Mouse (Mus musculus): ENCODE data around the gene Mrm1.
A peak's percentile ranks its signal among the peaks of the same experiment; 100 is the strongest.
"Not testable (repeated sequence)": the region's sequence is repeated elsewhere in the genome, so short reads cannot be mapped to it uniquely, and the experiment has no call there.

The Mrm1 gene

DNA sequence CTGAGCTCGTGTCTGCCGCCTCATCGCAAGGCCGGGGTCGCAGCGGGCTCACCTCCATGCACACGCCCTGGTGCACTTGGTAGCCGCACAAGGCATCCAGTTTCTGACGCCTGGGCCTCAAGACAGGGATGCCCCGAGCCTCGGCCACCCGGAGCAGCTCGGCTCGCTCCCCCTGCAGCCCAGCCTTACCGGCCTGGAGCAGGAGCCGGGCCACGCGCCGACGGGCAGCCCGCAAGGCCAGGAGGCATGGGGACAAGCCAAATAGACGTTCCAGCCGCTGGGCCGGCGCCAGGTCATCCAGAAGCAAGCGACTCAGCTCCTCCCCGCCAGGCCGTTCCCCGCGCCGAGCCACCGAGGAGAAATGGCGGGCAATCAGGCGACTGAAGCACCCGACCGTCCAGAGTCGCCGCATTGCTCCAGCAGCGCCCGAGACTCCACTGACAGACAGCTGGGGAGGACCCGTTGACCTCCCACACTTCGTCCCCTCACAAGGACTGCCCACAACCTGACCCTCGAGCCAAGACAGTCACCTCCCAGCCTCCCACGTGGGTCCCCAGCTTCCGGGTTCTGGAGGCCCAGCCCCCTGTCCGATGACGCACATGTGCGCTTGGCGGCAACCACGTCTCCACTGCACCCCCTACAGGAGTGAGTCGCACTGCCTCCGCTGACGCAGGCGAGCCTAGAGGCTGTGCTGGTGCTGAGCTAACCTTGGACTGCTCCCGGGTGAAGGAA is at the start of gene Mrm1:
TSS of gene Mrm1 (minus strand) at position 555 of the 732 bp plus-strand sequence.
- DNase-seq, result peak; percentile 97

DNA sequence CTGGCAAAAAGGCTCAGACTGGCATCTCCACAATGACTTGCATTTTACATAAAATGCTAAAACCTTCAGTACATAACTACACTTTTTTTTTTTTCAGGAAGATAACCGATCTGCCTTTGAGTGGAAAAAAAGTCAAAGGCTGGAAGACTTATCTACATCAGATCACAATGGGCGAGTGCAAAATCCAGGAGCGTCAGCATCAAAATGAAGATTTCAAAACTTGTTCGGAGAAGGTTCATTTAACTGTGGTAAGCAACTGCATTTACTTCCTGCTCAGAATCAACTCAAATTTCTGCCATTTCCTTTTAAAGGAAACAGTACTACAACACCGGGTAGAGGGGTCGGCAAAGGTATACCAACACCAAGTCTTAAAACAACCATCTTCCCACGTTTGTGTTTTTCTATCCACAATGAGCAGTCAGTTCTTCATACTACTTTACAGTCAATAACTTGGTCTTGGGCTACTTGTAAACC is 49.5 kb upstream of the Mrm1 start:
- no peak for DNase-seq

DNA sequence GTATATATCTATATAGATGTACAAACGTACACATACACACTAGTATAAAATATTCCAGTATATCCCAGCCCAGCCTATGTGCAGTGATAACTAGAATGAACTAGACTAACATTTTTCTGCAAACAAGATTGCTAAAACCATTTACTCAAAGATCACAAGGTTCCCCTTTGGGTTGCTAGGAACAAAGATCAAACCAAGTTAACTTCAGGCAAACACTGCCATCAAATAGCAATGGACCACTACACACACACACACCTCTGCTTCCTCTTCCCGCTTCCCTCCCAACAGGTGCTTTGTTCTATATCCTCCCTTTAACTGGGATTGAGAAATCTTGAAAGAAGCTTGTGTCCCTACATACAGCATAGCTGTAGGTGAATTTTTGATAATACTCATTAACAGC is 48.3 kb upstream of the Mrm1 start:
- DNase-seq, result no peak

GRCm38 (mm10) chr11:84865268-84865667 is 46.0 kb upstream of the Mrm1 start:
- DNase-seq, result peak; percentile 40

DNA sequence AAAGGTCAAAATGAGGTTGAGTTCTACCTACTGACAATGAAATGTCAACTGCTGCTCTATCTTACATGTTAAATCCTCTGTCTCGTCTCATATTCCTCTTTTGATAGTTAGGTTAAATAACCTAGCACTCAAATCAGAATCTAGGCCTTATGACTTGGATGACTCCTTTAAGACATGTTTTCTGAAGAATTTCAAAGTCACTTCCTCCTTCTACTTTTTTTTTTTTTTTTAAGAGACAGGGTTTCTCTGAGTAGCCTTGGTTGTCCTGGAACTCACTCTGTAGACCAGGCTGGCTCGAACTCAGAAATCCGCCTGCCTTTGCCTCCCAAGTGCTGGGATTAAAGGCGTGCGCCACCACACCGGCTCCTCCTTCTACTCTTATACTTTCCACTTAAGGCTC is 36.0 kb upstream of the Mrm1 start:
- no peak for DNase-seq

DNA sequence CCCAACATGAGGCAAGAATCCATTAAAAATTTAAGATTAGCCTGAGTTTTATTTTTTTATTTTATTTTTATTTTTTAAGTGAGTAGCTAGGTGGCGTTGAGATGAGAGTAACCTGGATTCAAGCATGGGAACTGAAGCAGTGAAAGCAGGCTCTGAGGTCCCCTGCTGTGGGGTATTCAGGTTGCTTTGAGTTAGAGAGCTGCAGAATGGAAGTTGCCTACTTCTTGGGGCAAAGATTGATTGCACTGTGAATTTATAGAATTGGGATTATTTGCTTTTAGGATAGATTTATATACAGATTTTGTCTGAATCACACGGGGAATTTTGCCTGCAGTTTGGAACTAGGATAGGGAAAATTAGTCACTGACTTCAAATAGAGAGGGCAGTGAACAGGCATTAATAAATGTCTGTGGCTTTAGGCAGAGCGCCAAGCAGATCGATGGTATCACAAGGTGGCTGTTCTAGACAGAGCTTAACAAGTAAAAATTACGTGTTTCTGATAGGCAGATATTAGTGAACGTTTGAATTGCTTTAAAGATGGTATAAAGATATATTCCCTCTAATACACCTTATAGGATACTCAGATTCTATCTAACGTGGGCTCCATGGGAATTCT is 28.3 kb upstream of the Mrm1 start:
- DNase-seq, result no peak

DNA sequence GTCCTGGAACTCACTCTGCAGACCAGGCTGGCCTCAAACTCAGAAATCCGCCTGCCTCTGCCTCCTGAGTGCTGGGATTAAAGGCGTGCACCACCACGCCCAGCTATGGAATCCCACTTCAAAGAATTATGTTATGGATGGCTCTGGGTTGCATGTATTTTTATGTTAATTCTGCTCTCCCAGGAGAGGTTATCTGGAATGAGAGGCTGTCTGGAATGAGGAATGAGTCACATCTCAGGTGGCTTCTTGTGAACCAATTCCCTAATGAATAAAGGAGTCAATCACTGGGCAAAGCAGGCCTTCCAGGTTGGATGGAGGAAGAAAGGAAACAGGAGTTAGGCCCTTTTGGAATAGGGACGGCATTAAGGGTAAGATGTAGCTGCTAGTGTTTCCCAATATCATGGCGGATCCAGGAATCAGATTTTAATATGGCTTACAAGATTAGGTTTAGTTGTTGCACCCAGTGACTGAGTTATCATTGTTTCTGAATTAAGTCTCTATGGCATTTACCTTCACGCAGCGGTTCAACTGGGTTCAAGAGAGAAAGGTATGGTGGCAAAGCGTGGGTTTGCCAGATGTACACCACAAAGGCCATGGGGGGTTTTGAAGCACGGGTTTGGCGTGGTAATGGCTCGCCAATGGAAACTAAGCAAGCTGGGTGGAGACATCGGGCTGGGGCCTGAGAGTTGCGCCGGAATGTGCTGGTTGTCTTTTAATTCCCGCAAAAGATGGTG is 27.6 kb upstream of the Mrm1 start:
- DNase-seq, result no peak

DNA sequence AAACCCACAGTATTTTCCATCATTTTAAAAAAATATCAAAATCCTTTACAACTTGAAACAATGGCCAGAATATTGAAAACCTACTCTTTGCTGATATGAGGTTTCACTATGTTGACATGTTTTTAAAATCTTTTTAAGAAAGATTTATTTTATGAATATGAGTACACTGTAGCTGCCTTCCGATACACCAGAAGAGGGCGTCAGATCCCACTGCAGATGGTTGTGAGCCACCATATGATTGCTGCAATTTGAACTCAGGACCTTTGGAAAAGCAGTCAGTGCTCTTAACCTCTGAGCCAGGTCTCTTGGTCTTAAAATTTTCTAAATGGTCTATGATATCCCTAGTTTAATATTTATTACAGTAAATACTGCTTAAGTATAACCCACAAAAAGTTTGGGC is 20.0 kb upstream of the Mrm1 start:
- no peak for DNase-seq

GRCm38 (mm10) chr11:84829495-84829894 is 10.2 kb upstream of the Mrm1 start:
- DNase-seq, result not testable (repeated sequence)

GRCm38 (mm10) chr11:84828516-84829399 is 9.4 kb upstream of the Mrm1 start, which contains the start of gene Dhrs11:
Gene Dhrs11, minus strand, starts transcription at chr11:84828994.
- DNase-seq, result peak; percentile 96

DNA sequence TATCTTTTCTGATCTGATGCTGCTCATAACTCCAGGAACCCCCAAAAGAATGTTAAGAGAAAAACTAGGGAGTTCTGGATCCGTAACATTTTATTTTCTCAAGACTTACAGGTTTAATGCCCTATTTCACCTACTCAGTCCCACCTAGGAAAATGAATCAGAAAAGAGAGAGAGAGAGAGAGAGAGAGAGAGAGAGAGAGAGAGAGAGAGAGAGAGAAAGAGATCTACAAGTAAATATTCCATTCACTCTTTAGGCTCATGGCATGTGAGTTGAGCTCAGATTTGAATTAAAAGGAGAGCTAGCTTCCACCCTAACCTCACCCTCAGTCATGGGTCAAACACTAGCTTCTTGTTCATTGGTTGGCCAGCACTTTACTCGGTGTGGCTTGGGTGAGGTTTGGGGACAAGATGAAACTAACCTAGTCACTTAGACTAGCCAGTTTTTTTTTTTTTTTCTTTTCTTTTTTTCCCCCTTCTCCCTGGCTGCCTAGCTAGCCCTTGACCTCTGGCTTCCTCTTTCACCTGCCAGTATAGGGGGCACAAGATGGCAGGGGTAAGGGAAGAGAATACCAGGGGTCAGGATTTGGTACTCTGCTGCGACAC is 8.7 kb upstream of the Mrm1 start:
- DNase-seq, result no peak

- no peak for DNase-seq
Observed at GRCm38 (mm10) chr11:84827492-84827891, 8.2 kb upstream of the Mrm1 start.

DNA sequence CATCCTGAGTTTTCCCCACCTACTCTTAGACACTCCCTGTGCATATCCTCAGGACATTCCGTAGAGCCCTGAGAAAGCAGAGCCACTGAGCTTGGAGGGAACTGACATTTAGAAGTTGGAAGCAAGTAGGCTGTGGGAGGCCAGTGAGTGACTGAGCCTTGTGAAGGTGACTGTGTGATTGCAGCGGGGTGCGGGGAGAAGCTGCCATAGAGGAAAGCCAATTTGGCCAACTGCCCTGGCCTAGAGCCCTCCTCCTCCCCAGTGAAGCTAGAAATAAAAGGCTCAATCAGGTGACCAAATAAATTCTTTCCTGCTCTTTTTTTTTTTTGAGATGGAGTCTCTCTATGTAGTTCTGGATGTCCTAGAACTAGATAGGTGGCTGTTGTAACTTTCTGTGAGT is 6.9 kb upstream of the Mrm1 start:
- DNase-seq, result peak; percentile 76

- no peak for DNase-seq
Observed at GRCm38 (mm10) chr11:84825261-84825807, 6.0 kb upstream of the Mrm1 start.

DNA sequence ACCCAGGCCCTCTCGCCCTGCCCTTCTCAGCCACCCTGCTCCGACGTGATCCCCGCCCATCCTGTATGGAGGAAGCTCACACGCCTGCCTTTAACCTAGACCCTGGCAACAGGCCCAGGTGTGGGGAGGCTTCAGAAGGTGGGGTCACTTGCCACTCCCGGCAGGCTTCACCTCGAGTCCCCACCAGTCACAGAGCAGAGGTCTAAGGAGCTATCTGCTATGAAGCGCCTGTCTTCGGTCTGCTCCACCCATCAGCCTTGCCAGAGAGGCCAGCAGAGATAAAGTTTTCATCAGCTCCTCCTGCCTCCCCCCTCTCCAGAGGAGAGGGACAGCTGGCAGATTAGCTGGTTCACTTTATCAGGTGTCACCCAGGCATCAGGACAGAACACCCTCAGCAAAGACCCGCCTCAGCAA is 4.2 kb upstream of the Mrm1 start:
- no peak for DNase-seq

DNA sequence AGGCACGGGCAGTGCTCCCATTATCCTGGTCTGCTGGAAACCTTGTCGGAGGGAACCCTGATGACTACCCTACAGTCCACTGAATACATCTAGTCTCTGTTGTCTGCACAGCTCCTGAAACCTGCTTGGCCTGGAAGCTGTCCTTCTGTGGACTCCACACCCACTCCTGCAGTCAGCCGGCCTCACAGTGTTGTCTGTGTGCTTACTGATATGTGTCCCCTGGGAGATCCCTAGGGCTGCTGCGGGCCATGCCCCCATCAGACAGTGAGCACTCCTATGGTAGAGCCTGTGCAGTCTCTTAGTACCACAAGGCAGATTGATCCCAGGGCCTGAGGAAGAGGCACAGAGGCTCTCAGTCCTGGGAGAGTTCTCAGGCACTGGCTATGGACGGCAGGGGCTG is 3.2 kb upstream of the Mrm1 start:
- DNase-seq, result no peak

DNA sequence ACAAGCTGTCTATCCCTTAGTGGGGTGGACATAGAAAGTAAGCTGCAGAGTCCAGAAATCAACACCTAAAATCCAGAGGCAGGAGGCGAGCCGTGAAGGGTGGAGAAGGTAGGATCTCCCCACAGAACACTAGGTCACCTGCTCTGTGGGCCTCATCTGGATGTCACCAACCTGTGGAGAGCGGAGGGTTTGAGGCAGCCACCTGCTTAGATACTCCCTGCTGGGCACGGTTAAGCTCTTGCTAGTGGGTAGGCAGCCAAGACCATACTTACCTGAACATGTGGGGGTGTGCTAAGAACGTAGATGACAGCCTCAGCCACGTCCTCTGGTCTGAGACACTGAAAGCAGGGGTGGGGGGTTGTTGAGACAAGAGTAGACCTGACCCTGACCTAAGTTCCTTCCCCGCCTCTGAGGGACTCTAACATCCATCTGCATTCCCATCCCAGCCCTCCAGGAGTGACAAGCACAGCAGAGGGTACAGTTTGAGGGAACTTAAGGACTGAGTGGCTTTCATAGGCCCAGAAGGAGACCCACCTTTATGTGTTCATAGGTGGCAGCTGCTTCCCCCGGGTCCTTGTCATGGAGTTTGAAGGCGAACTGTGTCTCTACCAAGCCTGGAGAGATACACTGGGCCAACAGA is 1.9 kb upstream of the Mrm1 start:
- DNase-seq, result no peak

DNA sequence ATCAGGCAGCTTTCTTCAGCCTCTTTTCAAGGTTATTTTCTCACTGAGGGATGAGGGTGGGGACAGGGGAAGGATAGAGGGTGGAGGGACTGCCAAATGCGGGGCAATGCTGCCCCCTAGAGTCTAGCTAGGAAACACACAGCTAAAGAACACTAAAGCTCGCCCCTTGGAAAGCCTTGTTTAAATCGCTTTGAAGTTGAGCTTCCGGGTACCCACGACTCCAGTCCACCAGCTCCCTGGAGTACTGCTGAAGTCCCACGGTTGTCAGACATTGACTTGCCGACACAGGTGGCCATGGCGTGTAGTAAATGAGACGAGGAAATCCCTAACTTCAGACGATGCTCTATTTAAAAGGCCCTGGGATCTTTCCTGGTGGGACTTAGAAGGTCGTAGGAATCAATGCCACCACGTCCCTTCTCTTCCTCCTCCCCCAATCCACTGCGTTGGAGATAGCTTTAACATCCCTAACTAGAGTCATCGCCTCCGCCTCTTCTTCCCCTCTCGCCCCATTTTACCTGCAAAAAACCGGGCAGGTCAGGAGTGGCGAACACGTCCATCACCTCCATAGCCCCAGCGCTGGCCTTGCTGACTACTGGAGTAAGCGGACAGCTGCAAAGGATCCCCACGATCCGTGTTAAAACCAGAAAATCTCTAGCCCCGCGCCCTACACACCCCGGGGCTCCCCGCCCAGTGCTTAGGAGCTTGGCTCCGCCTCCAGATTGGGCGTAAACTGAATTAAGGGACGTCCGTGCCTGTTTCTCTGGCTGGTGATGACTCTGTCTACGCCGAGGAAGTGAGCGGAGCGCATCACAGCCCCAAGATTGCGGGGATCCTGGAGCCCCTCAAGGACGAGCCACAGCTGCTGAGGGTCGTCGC is 992 bp downstream of the Mrm1 start:
- DNase-seq, result peak; percentile 84

- DNase-seq, result no peak
Observed at GRCm38 (mm10) chr11:84817362-84817761, 2.0 kb downstream of the Mrm1 start.

GRCm38 (mm10) chr11:84813724-84814510 is 5.4 kb downstream of the Mrm1 start:
- DNase-seq, result peak; percentile 76
